Mouse (Mus musculus) lung, postnatal 0 days (tissue): ENCODE results near the gene Gcnt2. TPM values are rescaled to one million over a fixed set of nuclear protein-coding genes. Genes with fewer than 3 reads are reported as not detected.

Experiments
- ATAC-seq: fragments of 200-750 bp; cut with Nextera tagmentation; 2 replicates; pipeline ENCODE4 v1.8.0; 2017; ENCODE audit warnings: moderate library complexity
- DNase-seq: peaks from one replicate; pipeline ENCODE4 v3.0.0-alpha.2; 2016; ENCODE audit warnings: low spot score
- H3K27ac ChIP-seq: fragments of 300-500 bp; sonication (generic); 2 replicates; pipeline ENCODE4 v1.5.1; 2014; ENCODE audit warnings: antibody characterized with exemption, mild to moderate bottlenecking, low read length, mixed read lengths
- H3K27me3 ChIP-seq: fragments of 300-500 bp; sonication (generic); replicated peaks from 2 replicates; pipeline ENCODE4 v1.6.1; 2014; ENCODE audit warnings: low read length, mixed read lengths; ENCODE audit not compliant: insufficient read depth
- H3K36me3 ChIP-seq: fragments of 300-500 bp; sonication (generic); 2 replicates; pipeline ENCODE4 v1.6.1; 2014; ENCODE audit warnings: low read length, mixed read lengths; ENCODE audit not compliant: insufficient read depth
- H3K4me1 ChIP-seq: fragments of 300-500 bp; sonication (generic); 2 replicates; pipeline ENCODE4 v1.6.1; 2014; ENCODE audit warnings: antibody characterized with exemption, low read depth, low read length, mixed read lengths; ENCODE audit not compliant: insufficient read depth
- H3K4me2 ChIP-seq: fragments of 300-500 bp; sonication (generic); replicated peaks from 2 replicates; pipeline ENCODE4 v1.6.1; 2014; ENCODE audit warnings: low read depth, mild to moderate bottlenecking, low read length, moderate library complexity, mixed read lengths
- H3K4me3 ChIP-seq: fragments of 300-500 bp; sonication (generic); 2 replicates; pipeline ENCODE4 v1.5.1; 2014; ENCODE audit warnings: low read depth, low read length
- H3K9ac ChIP-seq: fragments of 300-500 bp; sonication (generic); replicated peaks from 2 replicates; pipeline ENCODE4 v1.6.1; 2014; ENCODE audit warnings: low read depth, mild to moderate bottlenecking
- H3K9me3 ChIP-seq: fragments of 300-500 bp; sonication (generic); 2 replicates; pipeline ENCODE4 v1.6.1; 2016; ENCODE audit warnings: low read length, mixed read lengths
- CTCF ChIP-seq: IDR thresholded peaks from 2 replicates; pipeline ENCODE4 v1.5.1; 2016; ENCODE audit warnings: antibody characterized with exemption, mild to moderate bottlenecking
- EP300 ChIP-seq: IDR thresholded peaks from 2 replicates; pipeline ENCODE4 v1.6.1; 2016; ENCODE audit warnings: antibody characterized with exemption, mild to moderate bottlenecking, control low read depth
- WGBS: fragments of 180-500 bp; shearing (Covaris S2); extraction: QIAGEN DNeasy Blood & Tissue Kit; methylation state at CpG from one replicate; pipeline ENCODE4 v1.1.7; 2014; 5-methylcytosine and 5-hydroxymethylcytosine counted together
- microRNA-seq: library from miRNA; unstranded; fragments of <30 nt; microRNA quantifications from one replicate; pipeline ENCODE4, GENCODE M21; 2016
- polyA plus RNA-seq: library from polyadenylated mRNA; unstranded; fragments of >200 nt; fragmentation: Nextera tagmentation; extraction: Ambion mirVana; gene quantifications from 2 replicates; pipeline ENCODE4 v1.2.1, GENCODE M21; 2015

The Gcnt2 gene
- polyA plus RNA-seq, 1 experiment from 2014 or later = 10.9 TPM

- Histone ChIP-seq H3K9ac (peak overlapping the region; percentile 86), H3K9me3 (no peaks in the 10 kb centered on the region), H3K27ac (peak overlapping the region; percentile 99), H3K4me3 (peak overlapping the region; percentile 90), H3K27me3 (no peaks in the 10 kb centered on the region), H3K4me2 (peak overlapping the region; percentile 81), H3K4me1 (0 out of 2 replicates have a peak, but pooled peaks cover 3% of the 10 kb centered on the region), H3K36me3 (no peaks in the 10 kb centered on the region)
- TF ChIP-seq CTCF (peak; percentile 66), EP300 (no peak)
- ATAC-seq = peak; percentile 46
- WGBS = 0% methylated on average over 25 of the region's 25 CpGs
- peak; percentile 45 for DNase-seq
Measured at GRCm38 (mm10) chr13:41000140-41000925, 140.8 kb downstream of the Gcnt2 start.

GRCm38 (mm10) chr13:41000926-41001639 is 141.5 kb downstream of the Gcnt2 start, which contains the start of gene Pak1ip1:
Gene Pak1ip1, plus strand, starts transcription at chr13:41001023.
- peak; percentile 94 for TF ChIP-seq EP300
- TF ChIP-seq CTCF = no peak; the same call in 1 of the 2 replicates
- ATAC-seq = peak; percentile 97
- Histone ChIP-seq H3K4me1 (0 out of 2 replicates have a peak, but pooled peaks cover 3% of the 10 kb centered on the region), H3K9ac (peak within 1 kb of the TSS; percentile 86), H3K36me3 (peaks cover 5% of the 10 kb centered on the region; the same call in 1 of the 2 replicates), H3K9me3 (no peaks in the 10 kb centered on the region), H3K27me3 (no peaks in the 10 kb centered on the region), H3K27ac (peak within 1 kb of the TSS; percentile 99), H3K4me2 (peak within 1 kb of the TSS; percentile 81), H3K4me3 (peak within 1 kb of the TSS; percentile 90)
- DNase-seq = peak; percentile 97
- WGBS = under 1% methylated on average over 57 of the region's 58 CpGs

- no peak for ATAC-seq
- no peak overlapping the region for H3K27ac ChIP-seq
- TF ChIP-seq EP300 (no peak), CTCF (no peak)
- 80% methylated on average over 5 of the region's 5 CpGs for WGBS
- DNase-seq = no peak
- H3K27me3 ChIP-seq = no peaks in the 10 kb centered on the region
- H3K9me3 ChIP-seq = no peaks in the 10 kb centered on the region
- H3K4me3 ChIP-seq = no peak overlapping the region; the same call in 1 of the 2 replicates
- H3K4me2 ChIP-seq = peak overlapping the region; percentile 81
- H3K36me3 ChIP-seq = peaks cover 6% of the 10 kb centered on the region; the same call in 1 of the 2 replicates
- no peak overlapping the region for H3K9ac ChIP-seq
- H3K4me1 ChIP-seq = 0 out of 2 replicates have a peak, but pooled peaks cover 3% of the 10 kb centered on the region
Measured at GRCm38 (mm10) chr13:41002001-41002400, 142.4 kb downstream of the Gcnt2 start.

GRCm38 (mm10) chr13:41006244-41006643 is 146.7 kb downstream of the Gcnt2 start:
- H3K27me3 ChIP-seq = no peaks in the 10 kb centered on the region
- ATAC-seq (no peak), DNase-seq (no peak)
- no peak overlapping the region for H3K4me3 ChIP-seq
- 95% methylated on average over 4 of the region's 4 CpGs for WGBS
- no peak overlapping the region for H3K27ac ChIP-seq
- H3K4me1 ChIP-seq = 0 out of 2 replicates have a peak, but pooled peaks cover 3% of the 10 kb centered on the region
- H3K9me3 ChIP-seq = no peaks in the 10 kb centered on the region
- peaks cover 36% of the 10 kb centered on the region for H3K36me3 ChIP-seq
- TF ChIP-seq EP300 (no peak), CTCF (no peak)
- no peak overlapping the region for H3K4me2 ChIP-seq
- no peak overlapping the region for H3K9ac ChIP-seq

- no peaks in the 10 kb centered on the region for H3K9me3 ChIP-seq
- H3K27me3 ChIP-seq = no peaks in the 10 kb centered on the region
- no peak overlapping the region for H3K9ac ChIP-seq
- H3K4me2 ChIP-seq = no peak overlapping the region
- H3K36me3 ChIP-seq = peaks cover 51% of the 10 kb centered on the region
- no peaks in the 10 kb centered on the region for H3K4me1 ChIP-seq
- DNase-seq = no peak
- whole genome bisulfite sequencing = 93% methylated on average over 10 of the region's 10 CpGs
- ATAC-seq = no peak
- TF ChIP-seq CTCF (no peak), EP300 (no peak)
- no peak overlapping the region for H3K27ac ChIP-seq
- no peak overlapping the region for H3K4me3 ChIP-seq
Measured at GRCm38 (mm10) chr13:41008271-41008670, 148.7 kb downstream of the Gcnt2 start.

- no peak for ATAC-seq
- no peak overlapping the region for H3K27ac ChIP-seq
- DNase-seq = no peak
- no peak overlapping the region for H3K4me2 ChIP-seq
- peaks cover 51% of the 10 kb centered on the region for H3K36me3 ChIP-seq
- H3K9ac ChIP-seq = no peak overlapping the region
- H3K4me1 ChIP-seq = no peaks in the 10 kb centered on the region
- H3K4me3 ChIP-seq = no peak overlapping the region
- H3K27me3 ChIP-seq = no peaks in the 10 kb centered on the region
- H3K9me3 ChIP-seq = no peaks in the 10 kb centered on the region
- TF ChIP-seq EP300 (no peak), CTCF (no peak)
- WGBS = 78% methylated on average over 8 of the region's 8 CpGs
Measured at GRCm38 (mm10) chr13:41008946-41009345, 149.4 kb downstream of the Gcnt2 start.

Small RNA genes within 50 kb of the gene (microRNA-seq; reads per million reads assigned to microRNA genes)
- gene Mir5124a = not detected

Other genes starting within 250 kb of the Gcnt2 start
- 0.05 and 0.16 TPM in 2 replicates for gene Tfap2a, start 121.4 kb upstream of the Gcnt2 start, polyA plus RNA-seq
- 56.9 and 62.6 TPM in 2 replicates for gene Pak1ip1, start 141.3 kb downstream of the Gcnt2 start, polyA plus RNA-seq
- gene Tmem14c, start 156.5 kb downstream of the Gcnt2 start, polyA plus RNA-seq = 207 and 219 TPM in 2 replicates
- gene Mak, start 220.0 kb downstream of the Gcnt2 start, polyA plus RNA-seq = 2.6 and 2.8 TPM in 2 replicates